Mouse (Mus musculus): Measurements from ENCODE around the gene P2rx4. TPM values are rescaled to one million over a fixed set of nuclear protein-coding genes. Genes with fewer than 3 reads are reported as not detected.

The P2rx4 gene
- total RNA-seq, 2 experiments from 2014 or later: 11.4 to 15.0 TPM

- Histone ChIP-seq H3K27ac (no peak overlapping the region), H3K4me3 (no peak overlapping the region)
- TF ChIP-seq CTCF (conservative IDR thresholded peaks at IDR 0.05): no peak
- DNase-seq (ENCODE audit: low spot score in 2 of 2): no peak
Measured at GRCm38 (mm10) chr5:122689153-122689552, 18.2 kb upstream of the P2rx4 start.

- DNase-seq (ENCODE audit: low spot score in 2 of 2): no peak
- Histone ChIP-seq H3K4me3 (no peak overlapping the region), H3K27ac (no peak overlapping the region)
- TF ChIP-seq CTCF (conservative IDR thresholded peaks at IDR 0.05): no peak
Measured at GRCm38 (mm10) chr5:122690486-122690885, 16.9 kb upstream of the P2rx4 start.

- Histone ChIP-seq H3K27ac (peak overlapping the region; percentile 79), H3K4me3 (no peak overlapping the region)
- DNase-seq (ENCODE audit: low spot score in 2 of 2): peak; percentile 19 to 49
- no peak for TF ChIP-seq CTCF (conservative IDR thresholded peaks at IDR 0.05)
Measured at GRCm38 (mm10) chr5:122693431-122694207, 13.7 kb upstream of the P2rx4 start.

- Histone ChIP-seq H3K27ac (no peak overlapping the region), H3K4me3 (no peak overlapping the region)
- TF ChIP-seq CTCF (conservative IDR thresholded peaks at IDR 0.05): no peak
- DNase-seq (ENCODE audit: low spot score in 2 of 2): no peak
Measured at GRCm38 (mm10) chr5:122695516-122695915, 11.8 kb upstream of the P2rx4 start.

GRCm38 (mm10) chr5:122698041-122698700 is 9.2 kb upstream of the P2rx4 start:
- no peak for DNase-seq (ENCODE audit: low spot score in 2 of 2)
- Histone ChIP-seq H3K27ac (no peak overlapping the region), H3K4me3 (no peak overlapping the region)
- TF ChIP-seq CTCF (conservative IDR thresholded peaks at IDR 0.05): no peak

GRCm38 (mm10) chr5:122698701-122699060 is 8.7 kb upstream of the P2rx4 start:
- no peak for TF ChIP-seq CTCF (conservative IDR thresholded peaks at IDR 0.05)
- no peak for DNase-seq (ENCODE audit: low spot score in 2 of 2)
- Histone ChIP-seq H3K4me3 (no peak overlapping the region), H3K27ac (no peak overlapping the region)

GRCm38 (mm10) chr5:122700109-122700836 is 7.1 kb upstream of the P2rx4 start:
- no peak overlapping the region for H3K27ac ChIP-seq
- no peak overlapping the region for H3K4me3 ChIP-seq
- DNase-seq (ENCODE audit: low spot score in 2 of 2): no peak
- no peak for TF ChIP-seq CTCF (conservative IDR thresholded peaks at IDR 0.05)

GRCm38 (mm10) chr5:122700837-122701212 is 6.5 kb upstream of the P2rx4 start:
- DNase-seq (ENCODE audit: low spot score in 2 of 2): no peak
- no peak for TF ChIP-seq CTCF (conservative IDR thresholded peaks at IDR 0.05)
- H3K27ac ChIP-seq: no peak overlapping the region
- H3K4me3 ChIP-seq: no peak overlapping the region

- Histone ChIP-seq H3K27ac (no peak overlapping the region), H3K4me3 (no peak overlapping the region)
- TF ChIP-seq CTCF (conservative IDR thresholded peaks at IDR 0.05): no peak
- no peak for DNase-seq (ENCODE audit: low spot score in 2 of 2)
Measured at GRCm38 (mm10) chr5:122702156-122702555, 5.2 kb upstream of the P2rx4 start.

- no peak overlapping the region for H3K27ac ChIP-seq
- TF ChIP-seq CTCF (conservative IDR thresholded peaks at IDR 0.05): no peak
- no peak for DNase-seq (ENCODE audit: low spot score in 2 of 2)
- H3K4me3 ChIP-seq: no peak overlapping the region
Measured at GRCm38 (mm10) chr5:122703574-122703973, 3.8 kb upstream of the P2rx4 start.

GRCm38 (mm10) chr5:122704571-122704970 is 2.8 kb upstream of the P2rx4 start:
- no peak for DNase-seq (ENCODE audit: low spot score in 2 of 2)

GRCm38 (mm10) chr5:122705174-122705573 is 2.2 kb upstream of the P2rx4 start:
- no peak overlapping the region for H3K27ac ChIP-seq
- DNase-seq (ENCODE audit: low spot score in 2 of 2): no peak
- no peak overlapping the region for H3K4me3 ChIP-seq
- TF ChIP-seq CTCF (conservative IDR thresholded peaks at IDR 0.05): no peak

More at GRCm38 (mm10) chr5:122704571-122704970, 2.8 kb upstream of the P2rx4 start:
- Histone ChIP-seq H3K4me3 (no peak overlapping the region), H3K27ac (no peak overlapping the region)
- TF ChIP-seq CTCF (conservative IDR thresholded peaks at IDR 0.05): no peak

- DNase-seq (ENCODE audit: low spot score in 2 of 2): no peak
- peak overlapping the region; percentile 95 for H3K27ac ChIP-seq
- no peak for TF ChIP-seq CTCF (conservative IDR thresholded peaks at IDR 0.05)
- peak overlapping the region; percentile 69 for H3K4me3 ChIP-seq
Measured at GRCm38 (mm10) chr5:122706917-122707275, 448 bp upstream of the P2rx4 start.

Measured in layer of hippocampus, adult 2 months (tissue).